Mouse (Mus musculus) large intestine, adult 2 months (tissue): ENCODE measurements around the gene Rgs7. TPM values are rescaled to one million over a fixed set of nuclear protein-coding genes. Genes with fewer than 3 reads are reported as not detected.

Experiments used
- DNase-seq: peaks from one replicate; pipeline ENCODE4 v3.0.0-alpha.2; 2012; ENCODE audit warnings: low read depth, low spot score
- WGBS: fragments of 180-500 bp; shearing (Covaris S2); methylation state at CpG from one replicate; pipeline ENCODE4 v1.1.7; 2018; 5-methylcytosine and 5-hydroxymethylcytosine counted together
- polyA plus RNA-seq: library from polyadenylated mRNA; depleted of rRNA; stranded (reverse); fragments of >200 nt; gene quantifications from 2 replicates; pipeline ENCODE4 v1.2.3, GENCODE M21; 2012

Gene Rgs7
- polyA plus RNA-seq, 1 experiment = 0.17 TPM

DNA sequence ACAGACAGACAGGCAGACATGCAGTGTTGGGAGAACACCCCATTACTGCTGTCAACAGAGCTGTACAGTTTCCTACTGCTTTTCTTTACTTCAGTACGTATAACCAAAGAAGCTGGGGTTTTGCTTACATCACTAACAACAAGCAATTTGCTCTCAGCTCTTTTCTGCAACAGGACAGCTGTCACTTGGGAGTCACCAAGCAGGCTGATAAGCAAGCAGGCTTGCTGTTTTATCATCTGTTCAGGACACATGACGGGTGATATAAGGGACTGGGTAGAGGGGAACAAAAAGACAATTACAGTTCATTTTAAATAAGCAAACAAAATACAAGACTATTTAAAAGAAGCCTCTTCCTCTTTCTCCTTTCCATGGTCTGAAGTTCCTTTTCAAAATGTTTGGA lies 289.4 kb downstream of the Rgs7 start:
- no peak for DNase-seq
- WGBS = 38% methylated on average over 2 of the region's 2 CpGs

DNA sequence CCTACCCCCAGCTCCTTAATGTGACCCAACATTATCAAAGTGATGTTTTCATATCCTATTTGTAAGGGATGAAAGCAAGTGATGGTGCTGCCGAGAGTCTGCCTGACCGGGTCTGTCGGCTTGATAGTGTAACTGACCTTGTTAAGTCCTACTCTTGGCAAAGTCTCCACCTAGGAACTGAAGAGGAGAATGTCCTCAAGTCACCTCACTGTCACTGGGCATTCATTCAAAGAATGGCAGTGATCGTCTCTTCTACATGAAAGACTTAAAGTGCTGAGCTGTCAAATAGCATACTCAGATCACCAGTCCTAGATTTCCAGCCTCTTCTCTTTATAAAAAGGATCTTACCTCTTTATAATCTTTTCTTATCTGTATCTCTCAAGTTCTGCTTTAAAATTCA lies 293.4 kb downstream of the Rgs7 start:
- DNase-seq = no peak
- WGBS = 89% methylated on average over 4 of the region's 4 CpGs

DNA sequence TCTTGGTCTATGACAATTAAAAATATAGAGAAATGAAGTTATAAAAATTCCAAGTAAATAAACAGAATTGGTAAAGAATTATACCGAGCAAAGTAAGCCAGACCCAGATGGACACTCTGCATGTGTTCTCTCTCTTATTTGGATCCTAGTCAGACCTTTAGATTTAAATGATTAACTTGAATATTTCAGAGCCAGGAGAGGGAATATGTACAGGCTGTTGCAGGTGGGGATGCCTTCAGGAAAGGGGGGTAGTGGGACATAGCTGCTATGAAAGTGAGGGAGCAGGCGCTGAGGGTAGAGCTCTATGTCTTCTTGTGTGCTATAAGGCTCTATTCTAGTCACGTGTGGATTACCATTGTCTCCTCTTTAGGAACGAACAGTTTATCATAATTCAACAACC lies 296.5 kb downstream of the Rgs7 start:
- WGBS = 76% methylated on average over 4 of the region's 4 CpGs

DNA sequence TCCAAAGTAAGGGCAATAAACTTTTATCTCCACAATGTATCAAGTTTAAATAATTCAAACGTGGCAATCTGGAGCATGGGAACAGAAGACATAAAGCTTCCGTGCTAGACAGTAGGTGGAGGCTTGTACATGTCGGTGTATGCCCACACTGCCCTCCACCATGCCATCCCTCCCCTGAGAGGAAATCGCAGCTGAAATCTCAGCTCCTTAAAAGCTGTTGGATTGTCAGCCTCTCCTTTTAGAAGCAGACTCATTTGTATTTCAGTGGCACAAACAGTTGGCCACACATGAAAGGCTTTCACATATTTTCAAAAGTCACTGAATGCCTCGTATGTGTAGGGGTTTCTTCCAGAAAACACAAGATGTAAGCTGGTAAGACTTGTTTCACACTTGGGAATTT lies 304.1 kb downstream of the Rgs7 start:
- no peak for DNase-seq
- WGBS = 73% methylated on average over 5 of the region's 5 CpGs

More for the DNA sequence above, 296.5 kb downstream of the Rgs7 start:
- DNase-seq = no peak

DNA sequence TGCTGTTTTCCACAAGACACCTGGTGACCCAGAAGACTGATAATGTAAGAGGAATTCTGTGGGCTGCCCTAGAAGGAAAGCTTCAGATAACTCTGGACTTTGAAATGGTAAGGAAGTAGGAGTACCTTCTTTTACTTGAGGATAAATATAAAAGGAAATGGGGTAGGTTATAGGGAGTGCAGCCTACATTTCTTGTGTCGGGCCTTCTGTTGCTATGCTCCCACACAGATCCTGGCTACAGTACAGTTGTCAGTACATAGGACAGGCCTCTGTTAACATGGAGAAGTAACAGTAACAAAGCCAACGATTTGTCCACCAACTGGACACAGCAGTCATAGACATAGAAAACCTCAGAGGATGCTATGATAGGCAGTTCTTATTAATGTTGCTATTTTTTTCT lies 307.1 kb downstream of the Rgs7 start:
- DNase-seq = no peak
- WGBS = 85% methylated on average over 2 of the region's 2 CpGs

DNA sequence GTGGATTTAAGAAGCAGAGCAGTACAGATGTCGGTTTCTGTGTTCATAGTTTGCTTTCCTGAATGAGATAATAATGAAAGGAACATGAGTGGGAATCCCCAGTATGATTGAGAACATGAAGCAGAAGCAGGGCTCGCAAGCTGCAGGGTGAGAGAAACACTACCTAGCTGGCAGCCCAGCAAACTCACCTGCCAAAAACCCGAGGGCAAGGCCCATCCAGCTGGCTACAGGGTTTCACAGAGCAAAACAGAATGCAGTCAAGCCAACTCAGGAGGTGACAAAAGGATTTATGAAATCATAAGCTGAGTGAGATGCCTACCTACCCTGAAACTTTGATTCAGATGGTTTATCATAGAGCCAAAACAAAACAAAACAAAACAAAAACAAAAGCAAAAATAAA lies 307.6 kb downstream of the Rgs7 start:
- DNase-seq = no peak
- 64% methylated on average over 3 of the region's 3 CpGs for WGBS

DNA sequence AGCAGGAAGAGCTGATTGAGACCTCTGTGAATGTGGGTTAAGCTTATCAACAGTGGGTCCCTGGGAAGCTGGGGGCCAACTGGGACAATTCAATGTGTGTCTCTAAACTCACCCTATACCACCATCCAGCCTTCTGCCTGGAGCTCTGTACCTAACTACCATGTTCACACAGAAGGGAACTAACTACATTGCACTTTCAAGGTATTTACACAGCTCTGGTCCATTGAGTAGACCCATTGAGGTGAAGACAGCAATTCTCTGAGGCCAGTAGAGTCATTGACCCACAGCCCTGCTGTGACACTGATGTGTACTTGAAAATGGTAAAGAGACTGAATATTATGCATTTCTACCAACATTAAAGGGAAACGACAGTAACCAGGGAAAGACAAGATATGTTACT lies 313.6 kb downstream of the Rgs7 start:
- 94% methylated on average over 1 of the region's 1 CpGs for WGBS
- no peak for DNase-seq

DNA sequence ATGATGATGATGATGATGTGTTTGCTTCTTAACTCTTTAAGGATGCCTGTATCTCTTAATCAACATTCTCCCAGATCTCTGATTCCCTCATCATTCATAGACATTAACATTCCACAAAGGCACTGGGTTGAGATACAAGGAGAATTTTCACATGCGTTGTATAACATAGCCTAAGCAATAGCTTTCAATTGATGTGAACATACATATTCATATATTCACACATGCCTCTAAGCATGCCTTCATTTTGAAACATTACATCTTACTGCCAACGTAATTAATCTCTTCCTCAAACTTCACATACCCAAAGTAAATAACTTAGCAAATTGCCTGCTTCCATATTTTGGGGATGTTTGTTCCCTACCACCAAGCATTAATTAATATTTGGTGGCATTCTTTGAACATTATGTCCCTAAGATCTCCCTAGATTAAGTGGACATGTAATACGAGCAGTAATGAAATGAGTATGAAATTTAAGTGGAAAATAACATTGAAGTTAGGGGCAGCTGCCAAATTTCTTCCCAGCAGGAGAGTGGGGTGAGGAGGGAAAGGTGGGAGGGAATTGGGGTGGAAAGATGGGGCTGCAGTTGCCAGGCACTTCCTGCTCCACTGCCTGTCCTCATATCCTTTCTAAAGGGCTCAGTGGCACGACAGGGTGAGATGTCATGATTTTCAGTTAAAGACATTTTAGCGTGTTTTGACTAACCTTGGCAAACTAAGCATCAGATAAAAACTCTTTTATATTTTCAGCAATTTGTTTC lies 317.2 kb downstream of the Rgs7 start:
- 70% methylated on average over 5 of the region's 5 CpGs for WGBS
- DNase-seq = no peak

DNA sequence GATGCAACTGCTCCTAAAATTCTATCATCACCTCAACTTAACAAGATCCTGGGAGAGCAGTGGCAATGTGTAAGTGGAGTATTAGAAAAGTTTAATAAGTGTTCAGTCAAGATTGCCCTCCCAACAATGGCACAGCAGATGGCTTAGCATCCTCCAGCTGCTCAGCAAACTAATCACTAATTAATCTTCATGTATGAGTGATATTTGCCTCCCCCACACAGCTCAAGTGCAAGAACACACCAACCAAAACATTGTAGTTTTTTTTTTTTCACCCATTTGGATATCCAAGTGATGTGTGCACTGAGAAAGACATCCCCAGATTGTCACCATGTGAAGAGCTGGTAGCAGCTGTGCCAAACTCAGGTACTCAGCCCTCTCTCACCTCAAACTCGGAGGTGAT lies 336.8 kb downstream of the Rgs7 start:
- 75% methylated on average over 1 of the region's 1 CpGs for WGBS
- DNase-seq = no peak

DNA sequence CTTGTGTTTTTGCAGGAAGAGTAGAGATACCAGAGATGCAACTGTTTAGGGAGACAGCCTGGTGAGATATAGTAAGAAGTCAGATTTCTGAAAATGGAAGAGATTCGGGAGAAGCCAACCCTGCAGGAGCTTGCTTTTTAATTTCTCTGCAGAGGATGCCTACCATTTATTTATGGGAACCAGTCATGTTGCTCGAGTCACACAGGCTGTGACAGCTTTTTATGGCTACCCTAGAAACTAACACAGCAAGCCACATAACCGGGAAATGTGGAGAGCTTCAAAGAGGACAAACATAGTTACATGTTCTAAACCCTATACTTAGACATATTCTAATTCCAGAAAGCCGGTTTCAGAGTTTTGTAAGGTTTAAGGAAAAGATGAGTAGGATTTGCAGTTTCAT lies 349.2 kb downstream of the Rgs7 start:
- 62% methylated on average over 4 of the region's 4 CpGs for WGBS
- no peak for DNase-seq

DNA sequence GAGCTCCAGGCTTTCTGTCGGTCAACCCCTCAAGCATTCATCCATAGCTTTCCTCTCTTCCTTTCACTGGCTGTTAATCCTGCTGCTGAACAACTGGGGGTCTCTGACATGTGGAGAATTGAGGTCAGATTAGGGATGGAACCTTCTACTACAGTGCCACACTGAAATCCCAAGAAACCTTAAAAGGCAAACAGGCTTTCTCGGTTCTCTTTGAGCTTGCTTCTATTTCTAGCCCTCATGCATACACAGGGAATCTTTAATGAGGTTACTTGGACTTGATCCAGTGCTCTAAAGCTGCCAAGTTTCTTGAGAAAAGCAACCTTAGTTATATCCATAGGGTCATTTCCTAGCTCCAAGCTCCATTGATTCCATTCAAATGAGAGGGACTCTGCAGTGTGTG lies 363.8 kb downstream of the Rgs7 start:
- 55% methylated on average over 2 of the region's 2 CpGs for WGBS
- no peak for DNase-seq

DNA sequence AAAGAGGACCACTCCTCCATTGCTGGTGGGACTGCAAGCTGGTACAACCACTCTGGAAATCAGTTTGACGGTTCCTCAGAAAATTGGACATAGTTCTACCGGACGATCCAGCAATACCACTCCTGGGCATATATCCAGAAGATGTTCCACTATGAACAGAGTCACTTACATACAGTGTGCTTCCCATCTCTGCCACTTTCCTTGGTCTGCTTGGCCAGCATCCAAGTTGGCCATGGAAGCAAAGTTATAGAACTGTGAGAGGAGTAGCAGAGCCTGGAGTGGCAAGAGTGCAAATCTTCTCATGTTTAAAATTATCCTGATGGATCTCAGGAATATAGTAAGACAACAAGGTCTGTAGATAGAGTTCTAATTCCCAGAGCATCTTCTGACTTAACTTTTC lies 367.9 kb downstream of the Rgs7 start:
- DNase-seq = no peak
- 88% methylated on average over 3 of the region's 3 CpGs for WGBS

DNA sequence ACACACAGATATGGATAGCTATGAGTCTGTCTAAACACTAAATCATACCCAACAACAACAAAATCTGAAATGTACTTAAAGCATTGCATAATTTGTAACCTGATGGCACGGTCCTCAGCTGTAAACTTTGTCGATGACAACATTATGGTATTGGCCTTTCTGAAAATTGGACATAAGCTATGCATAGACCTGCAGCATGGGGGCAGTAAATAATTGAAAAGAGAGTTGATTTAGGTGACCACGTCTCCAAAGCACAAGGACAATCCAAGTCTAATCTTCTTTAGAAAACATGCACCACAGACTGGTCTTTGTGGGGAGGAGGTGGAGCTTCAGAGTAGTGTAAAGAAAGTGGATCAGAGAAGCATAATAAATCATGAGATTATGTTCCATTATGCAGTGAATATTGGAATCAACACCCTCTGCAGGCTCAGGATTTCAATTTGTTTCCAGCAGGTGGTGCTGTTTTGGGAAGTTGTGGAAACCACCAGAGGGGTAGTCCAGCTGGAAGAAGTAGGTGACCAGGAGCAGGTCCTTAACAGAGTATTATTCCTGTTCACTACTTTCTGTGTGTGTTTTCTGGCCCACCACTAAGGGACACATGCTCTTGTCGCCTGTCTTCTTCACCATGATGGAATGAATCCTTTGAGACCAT lies 373.3 kb downstream of the Rgs7 start:
- 59% methylated on average over 4 of the region's 4 CpGs for WGBS
- no peak for DNase-seq

DNA sequence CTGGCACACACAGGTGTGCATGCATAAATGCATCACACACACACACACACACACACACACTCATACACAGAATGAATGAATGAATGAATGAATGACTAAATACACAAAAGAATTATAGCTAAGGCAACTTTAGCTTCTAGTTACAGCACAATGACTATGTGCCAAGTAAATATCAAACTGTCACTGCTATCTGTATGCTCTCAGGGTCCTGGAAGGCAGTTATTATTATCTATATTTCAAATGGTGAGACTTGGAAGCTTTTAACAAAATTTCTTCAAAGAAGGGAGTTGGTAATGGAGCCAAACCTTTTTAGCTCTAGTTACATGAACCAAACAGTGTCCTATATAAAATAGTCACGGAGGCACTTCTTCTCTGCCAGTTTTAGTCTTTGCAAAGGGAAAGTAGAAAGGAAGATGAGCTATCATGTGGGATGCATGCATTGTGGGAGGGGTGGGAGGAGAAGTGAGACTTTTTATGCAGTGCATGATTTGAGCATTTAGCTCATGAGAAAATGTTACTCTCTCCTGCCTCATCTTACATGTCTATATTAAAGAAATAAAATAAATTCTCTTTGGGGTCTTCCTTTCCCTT lies 383.9 kb downstream of the Rgs7 start:
- WGBS = 76% methylated on average over 1 of the region's 1 CpGs
- DNase-seq = no peak

DNA sequence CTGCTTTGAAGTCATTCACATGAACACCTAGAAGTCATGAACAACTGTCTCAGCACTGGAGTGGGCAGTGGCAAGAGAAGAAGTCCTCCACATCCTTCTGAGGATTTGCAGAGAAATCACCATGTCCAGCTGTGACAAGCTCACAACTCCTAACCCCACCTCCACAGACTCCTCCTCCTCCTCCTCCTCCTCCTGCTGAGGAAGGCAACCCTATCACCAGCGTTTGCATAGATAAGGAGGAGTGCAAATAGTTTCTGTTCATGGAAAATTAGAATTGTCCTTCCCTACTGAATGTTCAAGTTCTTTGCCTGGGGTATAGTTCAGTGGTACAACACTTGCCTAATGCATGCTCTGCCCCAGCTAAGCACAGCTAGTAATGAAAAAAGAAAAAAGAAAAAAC lies 386.0 kb downstream of the Rgs7 start:
- no peak for DNase-seq

DNA sequence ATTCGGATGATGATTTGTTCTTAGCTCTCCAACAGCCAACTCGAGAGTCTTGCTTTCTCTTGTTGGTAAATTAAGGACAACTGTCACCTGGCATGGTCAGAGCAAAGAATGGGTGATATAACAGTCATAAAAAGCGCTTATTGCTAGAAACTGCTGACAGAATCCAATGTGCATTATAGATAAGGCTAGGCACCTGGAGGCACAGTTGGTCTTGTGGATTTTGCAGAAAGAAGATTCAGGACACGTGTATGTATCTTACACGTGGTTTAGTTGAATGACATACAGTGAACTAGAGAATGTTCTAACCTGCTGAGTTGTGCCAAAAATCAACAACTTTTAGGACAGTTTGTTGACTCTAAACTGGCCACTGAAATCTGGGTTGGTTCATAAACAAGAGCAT lies 386.9 kb downstream of the Rgs7 start:
- no peak for DNase-seq
- WGBS = 52% methylated on average over 5 of the region's 5 CpGs

More for the DNA sequence above, 386.0 kb downstream of the Rgs7 start:
- WGBS = 29% methylated on average over 1 of the region's 1 CpGs

DNA sequence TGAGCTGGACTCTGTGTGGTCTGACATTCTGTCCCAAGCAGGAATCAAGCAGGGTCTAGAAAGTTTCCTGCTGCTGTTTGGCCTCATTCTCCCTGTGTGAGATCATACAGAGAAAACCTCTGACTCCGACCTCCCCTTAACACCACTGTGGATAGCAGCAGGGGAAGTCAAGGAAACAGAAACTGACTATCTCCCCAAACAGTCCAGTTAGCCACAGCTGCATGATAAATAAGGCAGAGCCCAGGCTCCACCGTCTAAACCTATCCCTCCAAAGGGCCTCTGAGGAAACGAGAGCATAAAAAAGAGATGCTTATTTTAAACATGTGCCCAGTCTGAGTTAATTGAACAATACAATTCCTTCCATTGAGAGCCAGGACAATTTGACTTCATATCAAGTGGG lies 395.3 kb downstream of the Rgs7 start:
- no peak for DNase-seq
- 63% methylated on average over 3 of the region's 3 CpGs for WGBS

DNA sequence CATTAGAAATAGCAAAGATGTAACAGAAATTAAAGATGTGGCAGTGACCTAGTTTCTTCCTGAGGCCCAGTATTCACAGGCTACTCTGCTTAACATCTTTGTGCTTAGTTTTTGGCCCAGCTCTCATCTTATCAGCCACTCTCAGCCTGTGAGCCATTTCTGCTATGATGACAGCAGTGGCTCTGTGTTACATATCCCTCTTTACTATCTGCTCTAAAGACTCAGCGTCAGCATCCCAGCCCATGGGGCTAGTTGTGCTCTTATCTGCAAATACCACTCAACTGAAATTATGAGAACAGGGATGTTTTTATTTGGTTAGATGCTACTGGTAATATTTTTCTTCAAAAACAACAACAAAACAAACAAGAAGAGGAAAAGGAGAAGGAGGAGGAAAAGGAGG lies 410.2 kb downstream of the Rgs7 start:
- WGBS = 94% methylated on average over 1 of the region's 1 CpGs
- no peak for DNase-seq

DNA sequence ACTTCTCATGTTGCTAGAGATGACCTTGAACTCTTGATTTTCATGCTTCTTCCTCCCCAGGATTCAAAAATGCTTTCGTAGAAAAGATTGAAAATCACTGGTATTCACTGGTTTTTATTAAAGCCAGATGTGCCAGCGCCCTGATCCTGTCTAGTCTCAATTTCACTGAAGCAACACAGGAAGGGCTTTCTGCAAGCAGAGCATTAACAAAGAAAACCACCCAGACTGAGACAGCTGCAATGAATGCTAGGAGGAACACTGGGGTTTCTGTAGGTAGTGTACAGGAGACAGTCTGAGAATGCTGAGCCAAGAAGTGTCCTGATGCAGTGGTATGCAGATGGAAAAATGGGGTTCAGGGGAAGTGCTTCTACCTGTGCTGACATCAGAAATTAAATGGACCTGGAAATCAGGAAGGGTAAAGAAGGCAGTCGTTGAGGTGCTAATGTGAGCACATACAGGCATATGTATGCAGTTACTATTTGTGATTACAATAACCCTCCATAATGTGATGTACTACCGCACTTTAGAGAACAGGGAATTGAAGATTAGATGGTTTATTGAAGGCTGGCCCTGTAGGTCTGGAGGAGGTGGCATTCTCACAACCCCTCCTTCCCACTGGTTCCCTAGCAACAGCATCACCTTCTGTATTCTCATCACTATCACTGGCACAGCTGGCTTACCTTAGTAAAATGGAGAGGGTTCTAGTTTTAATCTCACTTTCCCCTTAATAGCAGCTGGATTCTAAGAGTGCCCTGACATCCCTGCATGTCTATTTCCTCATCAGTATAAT lies 412.3 kb downstream of the Rgs7 start:
- WGBS = 66% methylated on average over 4 of the region's 4 CpGs
- no peak for DNase-seq

DNA sequence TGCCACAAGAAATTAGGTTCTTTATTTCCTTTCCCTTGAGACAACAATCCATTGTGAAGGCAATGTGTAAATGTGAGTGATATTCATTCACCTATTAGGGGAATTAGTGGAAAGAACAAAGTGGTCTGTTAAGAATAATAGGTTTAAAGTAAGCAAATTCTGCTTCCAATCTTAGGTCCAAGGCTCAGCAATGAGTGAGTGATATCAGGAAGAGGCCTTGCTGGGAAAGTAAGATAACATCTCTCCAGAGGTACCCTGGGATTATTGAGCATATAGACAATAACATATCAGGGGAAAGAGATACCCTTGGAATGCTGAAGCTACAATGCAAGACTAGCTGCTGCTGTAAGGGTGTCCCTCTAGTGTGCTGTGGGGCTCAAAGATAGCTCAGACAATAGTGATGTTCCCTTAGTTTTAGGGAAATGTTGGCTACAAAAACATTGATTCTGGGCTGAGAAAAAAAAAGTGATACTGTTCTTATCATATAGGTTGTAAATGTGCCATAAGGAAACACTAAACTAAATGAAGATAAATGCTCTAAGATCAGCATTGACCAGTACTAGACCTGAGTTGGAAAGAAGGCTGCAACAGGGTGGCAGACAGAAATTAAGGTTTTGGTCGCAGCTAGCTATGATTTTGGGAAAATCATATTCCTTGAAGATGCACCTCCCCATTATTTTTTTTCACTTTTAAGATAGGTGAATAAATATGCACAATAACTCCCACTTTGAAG lies 418.6 kb downstream of the Rgs7 start:
- DNase-seq = no peak
- WGBS = 84% methylated on average over 1 of the region's 1 CpGs
